Mouse (Mus musculus) embryonic fibroblast, embryonic 13.5 days (primary cell): Measurements from ENCODE around the gene Spc24.

Source experiments
- CTCF ChIP-seq: IDR thresholded peaks from 2 replicates; pipeline ENCODE4 v1.5.1; 2011; ENCODE audit warnings: mild to moderate bottlenecking, control low read depth, low read length, moderate library complexity, borderline replicate concordance; ENCODE audit not compliant: insufficient read depth
- POLR2A ChIP-seq: IDR thresholded peaks from 2 replicates; pipeline ENCODE4 v1.6.1; 2011; ENCODE audit warnings: low read depth, mild to moderate bottlenecking, control low read depth, low read length, moderate library complexity

DNA sequence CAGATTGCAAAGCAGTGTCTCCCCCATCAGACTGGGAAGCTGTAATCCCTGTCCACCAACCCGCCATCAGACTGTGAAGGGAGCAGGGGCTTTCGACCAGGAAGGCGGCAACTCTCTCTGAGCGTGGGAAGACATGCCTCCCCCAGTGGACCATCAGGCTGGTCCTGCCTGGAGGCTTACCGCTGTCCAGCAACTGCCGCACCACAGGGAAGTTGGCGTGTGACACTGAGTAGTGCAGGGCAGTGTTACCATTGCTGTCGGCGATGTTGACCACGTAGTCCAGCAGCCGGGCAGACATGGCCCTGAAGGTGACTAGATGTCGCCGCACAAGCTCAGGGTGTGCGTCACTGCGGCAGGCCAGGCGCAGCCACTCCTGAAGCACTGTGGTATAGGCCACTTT lies 14.2 kb upstream of the Spc24 start:
- no peak for TF ChIP-seq CTCF
- TF ChIP-seq POLR2A = no peak
